Mouse (Mus musculus): ENCODE data around the gene Eng. TPM values are rescaled to one million over a fixed set of nuclear protein-coding genes. Genes with fewer than 3 reads are reported as not detected.
A peak's percentile ranks its signal among the peaks of the same experiment; 100 is the strongest.

Gene Eng
- polyA plus RNA-seq, 1 experiment from 2014 or later, result 113 TPM

GRCm38 (mm10) chr2:32714117-32714986 is 68.0 kb downstream of the Eng start:
- WGBS (ENCODE audit: insufficient replicate concordance), result 42% methylated on average over 11 of the region's 11 CpGs
- Histone ChIP-seq H3K4me2 (peak overlapping the region; percentile 27; the same call in 1 of the 2 replicates), H3K4me3 (ENCODE audit: low read depth, low read length) (no peak overlapping the region), H3K9me3 (replicated peaks; ENCODE audit: control insufficient read depth, low read length) (no peaks in the 10 kb centered on the region), H3K27me3 (ENCODE audit: control insufficient read depth, insufficient read depth, low read length) (no peaks in the 10 kb centered on the region), H3K4me1 (ENCODE audit: control insufficient read depth, insufficient read depth, low read length) (peaks cover 22% of the 10 kb centered on the region), H3K36me3 (ENCODE audit: control insufficient read depth, insufficient read depth, low read length) (peaks cover 9% of the 10 kb centered on the region), H3K9ac (ENCODE audit: low read depth, low read length) (peak overlapping the region; percentile 35), H3K27ac (ENCODE audit: low read depth, low read length) (peak overlapping the region; percentile 98)
- ATAC-seq (replicated peaks; ENCODE audit: insufficient number of reproducible peaks, low FRiP score, low TSS enrichment), result no peak

- peaks cover 2% of the 10 kb centered on the region for H3K36me3 ChIP-seq (ENCODE audit: control insufficient read depth, insufficient read depth, low read length)
- 0 out of 2 replicates have a peak overlapping the region, but pooled peaks have one; percentile 35 for H3K9ac ChIP-seq (ENCODE audit: low read depth, low read length)
- 27% methylated on average over 4 of the region's 4 CpGs for WGBS (ENCODE audit: insufficient replicate concordance)
- no peak overlapping the region for H3K4me3 ChIP-seq (ENCODE audit: low read depth, low read length)
- H3K4me1 ChIP-seq (ENCODE audit: control insufficient read depth, insufficient read depth, low read length), result peaks cover 22% of the 10 kb centered on the region
- no peak for ATAC-seq (replicated peaks; ENCODE audit: insufficient number of reproducible peaks, low FRiP score, low TSS enrichment)
- no peaks in the 10 kb centered on the region for H3K27me3 ChIP-seq (ENCODE audit: control insufficient read depth, insufficient read depth, low read length)
- no peaks in the 10 kb centered on the region for H3K9me3 ChIP-seq (replicated peaks; ENCODE audit: control insufficient read depth, low read length)
- H3K4me2 ChIP-seq, result peak overlapping the region; percentile 27; the same call in 1 of the 2 replicates
- peak overlapping the region; percentile 98 for H3K27ac ChIP-seq (ENCODE audit: low read depth, low read length)
These were observed 68.6 kb downstream of the Eng start for GRCm38 (mm10) chr2:32714987-32715425.

- Histone ChIP-seq H3K27me3 (ENCODE audit: control insufficient read depth, insufficient read depth, low read length) (no peaks in the 10 kb centered on the region), H3K27ac (ENCODE audit: low read depth, low read length) (no peak overlapping the region), H3K9me3 (replicated peaks; ENCODE audit: control insufficient read depth, low read length) (no peaks in the 10 kb centered on the region), H3K4me3 (ENCODE audit: low read depth, low read length) (no peak overlapping the region), H3K4me2 (no peak overlapping the region), H3K4me1 (ENCODE audit: control insufficient read depth, insufficient read depth, low read length) (peaks cover 25% of the 10 kb centered on the region), H3K9ac (ENCODE audit: low read depth, low read length) (no peak overlapping the region), H3K36me3 (ENCODE audit: control insufficient read depth, insufficient read depth, low read length) (no peaks in the 10 kb centered on the region)
- no peak for ATAC-seq (replicated peaks; ENCODE audit: insufficient number of reproducible peaks, low FRiP score, low TSS enrichment)
- WGBS (ENCODE audit: insufficient replicate concordance), result 66% methylated on average over 9 of the region's 9 CpGs
These were observed 72.4 kb downstream of the Eng start for GRCm38 (mm10) chr2:32718761-32719160.

GRCm38 (mm10) chr2:32720053-32720452 is 73.7 kb downstream of the Eng start:
- Histone ChIP-seq H3K27me3 (ENCODE audit: control insufficient read depth, insufficient read depth, low read length) (no peaks in the 10 kb centered on the region), H3K4me3 (ENCODE audit: low read depth, low read length) (no peak overlapping the region), H3K4me1 (ENCODE audit: control insufficient read depth, insufficient read depth, low read length) (peaks cover 14% of the 10 kb centered on the region), H3K27ac (ENCODE audit: low read depth, low read length) (no peak overlapping the region), H3K9ac (ENCODE audit: low read depth, low read length) (no peak overlapping the region), H3K36me3 (ENCODE audit: control insufficient read depth, insufficient read depth, low read length) (no peaks in the 10 kb centered on the region), H3K9me3 (replicated peaks; ENCODE audit: control insufficient read depth, low read length) (no peaks in the 10 kb centered on the region), H3K4me2 (no peak overlapping the region)
- no peak for ATAC-seq (replicated peaks; ENCODE audit: insufficient number of reproducible peaks, low FRiP score, low TSS enrichment)
- 83% methylated on average over 3 of the region's 3 CpGs for WGBS (ENCODE audit: insufficient replicate concordance)

- H3K4me2 ChIP-seq, result peak within 1 kb of the TSS; percentile 28
- H3K36me3 ChIP-seq (ENCODE audit: control insufficient read depth, insufficient read depth, low read length), result no peaks in the 10 kb centered on the region
- H3K4me1 ChIP-seq (ENCODE audit: control insufficient read depth, insufficient read depth, low read length), result peaks cover 12% of the 10 kb centered on the region
- no peaks in the 10 kb centered on the region for H3K27me3 ChIP-seq (ENCODE audit: control insufficient read depth, insufficient read depth, low read length)
- peak within 1 kb of the TSS; percentile 25; the same call in 1 of the 2 replicates for H3K9ac ChIP-seq (ENCODE audit: low read depth, low read length)
- 34% methylated on average over 8 of the region's 8 CpGs for WGBS (ENCODE audit: insufficient replicate concordance)
- no peaks in the 10 kb centered on the region for H3K9me3 ChIP-seq (replicated peaks; ENCODE audit: control insufficient read depth, low read length)
- ATAC-seq (replicated peaks; ENCODE audit: insufficient number of reproducible peaks, low FRiP score, low TSS enrichment), result 0 out of 2 replicates have a peak, but pooled peaks have one; percentile 25
- 0 out of 2 replicates have a peak within 1 kb of the TSS, but pooled peaks have one; percentile 1 for H3K4me3 ChIP-seq (ENCODE audit: low read depth, low read length)
- H3K27ac ChIP-seq (ENCODE audit: low read depth, low read length), result 0 out of 2 replicates have a peak within 1 kb of the TSS, but pooled peaks have one; percentile 29
These were observed 74.4 kb downstream of the Eng start, which contains the start of gene Sh2d3c for GRCm38 (mm10) chr2:32720681-32721229. Gene Sh2d3c (plus strand): TSS chr2:32721055.

- H3K27me3 ChIP-seq (ENCODE audit: control insufficient read depth, insufficient read depth, low read length), result no peaks in the 10 kb centered on the region
- H3K9ac ChIP-seq (ENCODE audit: low read depth, low read length), result no peak overlapping the region
- H3K36me3 ChIP-seq (ENCODE audit: control insufficient read depth, insufficient read depth, low read length), result no peaks in the 10 kb centered on the region
- H3K27ac ChIP-seq (ENCODE audit: low read depth, low read length), result no peak overlapping the region
- WGBS (ENCODE audit: insufficient replicate concordance), result 44% methylated on average over 6 of the region's 6 CpGs
- no peaks in the 10 kb centered on the region for H3K9me3 ChIP-seq (replicated peaks; ENCODE audit: control insufficient read depth, low read length)
- 0 out of 2 replicates have a peak overlapping the region, but pooled peaks have one; percentile 1 for H3K4me3 ChIP-seq (ENCODE audit: low read depth, low read length)
- H3K4me1 ChIP-seq (ENCODE audit: control insufficient read depth, insufficient read depth, low read length), result peaks cover 12% of the 10 kb centered on the region
- peak overlapping the region; percentile 28; the same call in 1 of the 2 replicates for H3K4me2 ChIP-seq
- ATAC-seq (replicated peaks; ENCODE audit: insufficient number of reproducible peaks, low FRiP score, low TSS enrichment), result no peak
These were observed 75.7 kb downstream of the Eng start for GRCm38 (mm10) chr2:32722046-32722445.

- no peak for ATAC-seq (replicated peaks; ENCODE audit: insufficient number of reproducible peaks, low FRiP score, low TSS enrichment)
- Histone ChIP-seq H3K27me3 (ENCODE audit: control insufficient read depth, insufficient read depth, low read length) (no peaks in the 10 kb centered on the region), H3K9ac (ENCODE audit: low read depth, low read length) (no peak overlapping the region), H3K27ac (ENCODE audit: low read depth, low read length) (no peak overlapping the region), H3K4me3 (ENCODE audit: low read depth, low read length) (no peak overlapping the region), H3K9me3 (replicated peaks; ENCODE audit: control insufficient read depth, low read length) (no peaks in the 10 kb centered on the region), H3K36me3 (ENCODE audit: control insufficient read depth, insufficient read depth, low read length) (no peaks in the 10 kb centered on the region), H3K4me2 (no peak overlapping the region), H3K4me1 (ENCODE audit: control insufficient read depth, insufficient read depth, low read length) (peaks cover 12% of the 10 kb centered on the region)
- 75% methylated on average over 3 of the region's 3 CpGs for WGBS (ENCODE audit: insufficient replicate concordance)
These were observed 76.2 kb downstream of the Eng start for GRCm38 (mm10) chr2:32722581-32722980.

- Histone ChIP-seq H3K27ac (ENCODE audit: low read depth, low read length) (no peak overlapping the region), H3K36me3 (ENCODE audit: control insufficient read depth, insufficient read depth, low read length) (no peaks in the 10 kb centered on the region), H3K4me2 (no peak overlapping the region), H3K4me3 (ENCODE audit: low read depth, low read length) (no peak overlapping the region), H3K9ac (ENCODE audit: low read depth, low read length) (no peak overlapping the region), H3K9me3 (replicated peaks; ENCODE audit: control insufficient read depth, low read length) (no peaks in the 10 kb centered on the region), H3K4me1 (ENCODE audit: control insufficient read depth, insufficient read depth, low read length) (peaks cover 12% of the 10 kb centered on the region), H3K27me3 (ENCODE audit: control insufficient read depth, insufficient read depth, low read length) (no peaks in the 10 kb centered on the region)
- WGBS (ENCODE audit: insufficient replicate concordance), result 77% methylated on average over 4 of the region's 4 CpGs
- ATAC-seq (replicated peaks; ENCODE audit: insufficient number of reproducible peaks, low FRiP score, low TSS enrichment), result no peak
These were observed 77.8 kb downstream of the Eng start for GRCm38 (mm10) chr2:32724149-32724548.
